In genomic region chrX:71186396-71186795, GRCm38 (mm10) we compare ENCODE assay signal across 20 mouse cellular contexts. TPM values are rescaled to one million over a fixed set of nuclear protein-coding genes. Genes with fewer than 3 reads are reported as not detected.
A peak's percentile ranks its signal among the peaks of the same experiment; 100 is the strongest.
DNase-seq lines count a peak whose midpoint lies in the region; ATAC-seq lines count a peak whose summit lies in the region.
"Had no signal": no experiment of that assay in that cellular context is flagged by ENCODE, and none has a peak within 500 bp of the region (broad histone marks: within the 10 kb centered on the region; RNA-seq: fewer than 3 reads in every experiment).

No protein-coding gene starts in this region.

- ATAC-seq in midbrain, embryonic 16.5 days: no peak
- ATAC-seq: forebrain, embryonic 13.5 days had no signal

- 80% methylated on average over 1 of the region's 1 CpGs for WGBS in midbrain, embryonic 16.5 days

- no peaks in the 10 kb centered on the region for H3K4me1 ChIP-seq in midbrain, embryonic 16.5 days (ENCODE audit: control insufficient read depth, insufficient read depth, low read length)
- H3K4me1 ChIP-seq: forebrain, embryonic 13.5 days; heart, embryonic 13.5 days; hindbrain, embryonic 13.5 days; liver, embryonic 15.5 days; neural tube, embryonic 13.5 days had no signal

- intact Hi-C loops in heart, postnatal 10 days (cut with DNase I): no loop called here

- no peak overlapping the region for H3K4me3 ChIP-seq in midbrain, embryonic 16.5 days (ENCODE audit: low read depth, low read length)
- H3K4me3 ChIP-seq: forebrain, embryonic 13.5 days; heart, embryonic 13.5 days; hindbrain, embryonic 13.5 days; left cerebral cortex, adult 2 months; liver, embryonic 15.5 days; megakaryocyte, embryonic 14.5 days; neural tube, embryonic 13.5 days had no signal

- H3K4me2 ChIP-seq in midbrain, embryonic 16.5 days (ENCODE audit: low read length): no peak overlapping the region
- H3K4me2 ChIP-seq: forebrain, embryonic 13.5 days; heart, embryonic 13.5 days; hindbrain, embryonic 13.5 days; liver, embryonic 15.5 days; neural tube, embryonic 13.5 days had no signal

- H3K27me3 ChIP-seq in midbrain, embryonic 16.5 days (ENCODE audit: control insufficient read depth, insufficient read depth, low read depth, low read length): no peaks in the 10 kb centered on the region
- H3K27me3 ChIP-seq: forebrain, embryonic 13.5 days; hindbrain, embryonic 13.5 days; liver, embryonic 15.5 days; neural tube, embryonic 13.5 days had no signal

- DNase-seq in adrenal gland, postnatal 14 days: peak; percentile 26
- no peak for DNase-seq in adrenal gland, adult 18-20 months (ENCODE audit: low spot score in 2 of 2)
- DNase-seq in kidney, adult 11 months: peak; percentile 32
- no peak for DNase-seq in kidney, postnatal 10 days
- peak; percentile 66 for DNase-seq in adipocyte (ENCODE audit: low spot score)
- DNase-seq in heart, postnatal 10 days: peak; percentile 38 to 53
- DNase-seq in Muller cell, postnatal 12 days (ENCODE audit: inconsistent ontology term): no peak
- DNase-seq: cerebellum, adult 11-12 months; cerebellum, postnatal 25 days; lung, postnatal 10 days; right cerebral cortex, postnatal 14 days; thymus, postnatal 14 days had no signal

- no peak overlapping the region for H3K9ac ChIP-seq in midbrain, embryonic 16.5 days (ENCODE audit: low read depth, low read length)
- H3K9ac ChIP-seq: forebrain, embryonic 13.5 days; heart, embryonic 13.5 days; hindbrain, embryonic 13.5 days; liver, embryonic 15.5 days; neural tube, embryonic 13.5 days had no signal

- no peaks in the 10 kb centered on the region for H3K9me3 ChIP-seq in midbrain, embryonic 16.5 days (replicated peaks; ENCODE audit: control insufficient read depth, low read length, poor library complexity, severe bottlenecking)
- H3K9me3 ChIP-seq: forebrain, embryonic 13.5 days; heart, embryonic 13.5 days; hindbrain, embryonic 13.5 days; liver, embryonic 15.5 days; megakaryocyte, embryonic 14.5 days; neural tube, embryonic 13.5 days had no signal

- no peaks in the 10 kb centered on the region for H3K36me3 ChIP-seq in midbrain, embryonic 16.5 days (ENCODE audit: control insufficient read depth, insufficient read depth, low read length)
- H3K36me3 ChIP-seq: heart, embryonic 13.5 days; hindbrain, embryonic 13.5 days; liver, embryonic 15.5 days; neural tube, embryonic 13.5 days had no signal

- no peak overlapping the region for H3K27ac ChIP-seq in midbrain, embryonic 16.5 days (ENCODE audit: low read length)
- H3K27ac ChIP-seq: forebrain, embryonic 13.5 days; heart, embryonic 13.5 days; hindbrain, embryonic 13.5 days; left cerebral cortex, adult 2 months; liver, embryonic 15.5 days; neural tube, embryonic 13.5 days had no signal

RNA-seq across cellular contexts. Expression of gene Mtm1, which starts 24.2 kb away (rescaled TPM):
- 15.7 and 18.1 TPM in 2 replicates for total RNA-seq in adrenal gland, postnatal 14 days (2021)
- 10 to 100 TPM in 1 of 2 experiments, 1 to 10 TPM in 1; 9.7 to 17.2 TPM for total RNA-seq in adrenal gland, adult 18-20 months (2021)
- total RNA-seq in heart, postnatal 10 days (2021): 10 to 100 TPM; 18.4 to 20.1 TPM
- polyA plus RNA-seq in midbrain, embryonic 16.5 days (2015; fragmentation: Nextera tagmentation; extraction: Ambion mirVana): 5.6 TPM in 2 replicates

Comparison
In these comparisons a context has a peak if more than half of its experiments do, and no peak if none do; other contexts are left out.
1. DNase-seq: peak in adrenal gland, postnatal 14 days (single experiment), kidney, adult 11 months (single experiment), adipocyte (single experiment) and heart, postnatal 10 days (2 of 2); none in adrenal gland, adult 18-20 months (0 of 2), kidney, postnatal 10 days (single experiment) and Muller cell, postnatal 12 days (single experiment).